8 mouse cellular contexts compared by ENCODE assay signal in genomic region chr12:91779004-91779365, GRCm38 (mm10). TPM values are rescaled to one million over a fixed set of nuclear protein-coding genes. Genes with fewer than 3 reads are reported as not detected.
DNase-seq lines count a peak whose midpoint lies in the region; ATAC-seq lines count a peak whose summit lies in the region.

No protein-coding gene starts in this region.

- intact Hi-C loops in left cerebral cortex, postnatal 36 days (cut with DNase I): loop anchor here (5.0 kb wide), 2 partner anchors 47 to 107 kb away; no protein-coding TSS in a partner anchor

- H3K4me3 ChIP-seq in embryonic facial prominence, embryonic 10.5 days: peak overlapping the region; percentile 83
- H3K4me3 ChIP-seq in intestine, embryonic 15.5 days (replicated peaks): peak overlapping the region; percentile 66
- peak overlapping the region; percentile 87 for H3K4me3 ChIP-seq in midbrain, embryonic 10.5 days

- H3K4me1 ChIP-seq in embryonic facial prominence, embryonic 10.5 days: peaks cover 23% of the 10 kb centered on the region
- H3K4me1 ChIP-seq in intestine, embryonic 15.5 days (replicated peaks): 0 out of 2 replicates have a peak, but pooled peaks cover 5% of the 10 kb centered on the region
- H3K4me1 ChIP-seq in midbrain, embryonic 10.5 days: peaks cover 16% of the 10 kb centered on the region

- peak overlapping the region; percentile 38 for H3K9ac ChIP-seq in intestine, embryonic 15.5 days

- peak overlapping the region; percentile 93 for H3K4me2 ChIP-seq in intestine, embryonic 15.5 days (replicated peaks)

- DNase-seq in adrenal gland, postnatal 36 days: peak; percentile 88
- DNase-seq in embryonic facial prominence, embryonic 10.5 days (ENCODE audit: low spot score): peak; percentile 87
- peak; percentile 63 to 80 for DNase-seq in gastrocnemius, postnatal 4 days (ENCODE audit: low spot score in 2 of 2)
- DNase-seq in left cerebral cortex, postnatal 36 days (ENCODE audit: low spot score in 2 of 2): peak; percentile 74 to 77
- peak; percentile 88 for DNase-seq in midbrain, embryonic 10.5 days (ENCODE audit: low spot score)
- peak; percentile 60 to 67 for DNase-seq in right cerebral cortex, postnatal 36 days (ENCODE audit: low spot score in 2 of 2)
- DNase-seq in urinary bladder, postnatal 36 days (ENCODE audit: low spot score in 2 of 2): peak; percentile 76 to 78

- H3K27me3 ChIP-seq in embryonic facial prominence, embryonic 10.5 days (replicated peaks; ENCODE audit: low read depth, poor library complexity, severe bottlenecking): peaks cover 40% of the 10 kb centered on the region
- H3K27me3 ChIP-seq in intestine, embryonic 15.5 days (replicated peaks): no peaks in the 10 kb centered on the region
- peaks cover 28% of the 10 kb centered on the region for H3K27me3 ChIP-seq in midbrain, embryonic 10.5 days (ENCODE audit: low read depth, poor library complexity, severe bottlenecking)

- peak overlapping the region; percentile 83 for H3K27ac ChIP-seq in embryonic facial prominence, embryonic 10.5 days (replicated peaks)
- H3K27ac ChIP-seq in intestine, embryonic 15.5 days: no peak overlapping the region
- H3K27ac ChIP-seq in midbrain, embryonic 10.5 days (replicated peaks): peak overlapping the region; percentile 89

- under 1% methylated on average over 35 of the region's 35 CpGs for WGBS in embryonic facial prominence, embryonic 10.5 days
- WGBS in intestine, embryonic 15.5 days: 2% methylated on average over 35 of the region's 35 CpGs
- under 1% methylated on average over 35 of the region's 35 CpGs for WGBS in midbrain, embryonic 10.5 days

- no peaks in the 10 kb centered on the region for H3K36me3 ChIP-seq in embryonic facial prominence, embryonic 10.5 days (replicated peaks)
- H3K36me3 ChIP-seq in intestine, embryonic 15.5 days: no peaks in the 10 kb centered on the region
- no peaks in the 10 kb centered on the region for H3K36me3 ChIP-seq in midbrain, embryonic 10.5 days

- peak; percentile 96 for ATAC-seq in intestine, embryonic 15.5 days

- no peaks in the 10 kb centered on the region for H3K9me3 ChIP-seq in embryonic facial prominence, embryonic 10.5 days
- no peaks in the 10 kb centered on the region for H3K9me3 ChIP-seq in intestine, embryonic 15.5 days
- H3K9me3 ChIP-seq in midbrain, embryonic 10.5 days (replicated peaks): no peaks in the 10 kb centered on the region

RNA-seq across cellular contexts. Expression of gene Ston2, which starts 9.2 kb away (rescaled TPM):
- 10 to 100 TPM in 1 of 2 experiments, 1 to 10 TPM in 1; 4.9 to 10.2 TPM for total RNA-seq in adrenal gland, postnatal 36 days (2021)
- polyA plus RNA-seq in embryonic facial prominence, embryonic 10.5 days (2016; fragmentation: Nextera tagmentation; extraction: Ambion mirVana): 6.1 and 7.0 TPM in 2 replicates
- total RNA-seq in gastrocnemius, postnatal 4 days (2021): 10 to 100 TPM; 56.7 to 69.9 TPM
- 6.5 and 7.4 TPM in 2 replicates for polyA plus RNA-seq in intestine, embryonic 15.5 days (2015; fragmentation: Nextera tagmentation; extraction: Ambion mirVana)
- 10 to 100 TPM; 14.9 to 16.9 TPM for total RNA-seq in left cerebral cortex, postnatal 36 days (2021)
- polyA plus RNA-seq in midbrain, embryonic 10.5 days (2016; fragmentation: Nextera tagmentation; extraction: Ambion mirVana): 9.4 and 9.9 TPM in 2 replicates
